Mouse (Mus musculus): Measurements from ENCODE around the gene Lamtor3. TPM values are rescaled to one million over a fixed set of nuclear protein-coding genes. Genes with fewer than 3 reads are reported as not detected.
A peak's percentile ranks its signal among the peaks of the same experiment; 100 is the strongest.

Gene Lamtor3
- total and polyA plus RNA-seq, 3 experiments = 77.5 to 88.3 TPM; not detected in 1

DNA sequence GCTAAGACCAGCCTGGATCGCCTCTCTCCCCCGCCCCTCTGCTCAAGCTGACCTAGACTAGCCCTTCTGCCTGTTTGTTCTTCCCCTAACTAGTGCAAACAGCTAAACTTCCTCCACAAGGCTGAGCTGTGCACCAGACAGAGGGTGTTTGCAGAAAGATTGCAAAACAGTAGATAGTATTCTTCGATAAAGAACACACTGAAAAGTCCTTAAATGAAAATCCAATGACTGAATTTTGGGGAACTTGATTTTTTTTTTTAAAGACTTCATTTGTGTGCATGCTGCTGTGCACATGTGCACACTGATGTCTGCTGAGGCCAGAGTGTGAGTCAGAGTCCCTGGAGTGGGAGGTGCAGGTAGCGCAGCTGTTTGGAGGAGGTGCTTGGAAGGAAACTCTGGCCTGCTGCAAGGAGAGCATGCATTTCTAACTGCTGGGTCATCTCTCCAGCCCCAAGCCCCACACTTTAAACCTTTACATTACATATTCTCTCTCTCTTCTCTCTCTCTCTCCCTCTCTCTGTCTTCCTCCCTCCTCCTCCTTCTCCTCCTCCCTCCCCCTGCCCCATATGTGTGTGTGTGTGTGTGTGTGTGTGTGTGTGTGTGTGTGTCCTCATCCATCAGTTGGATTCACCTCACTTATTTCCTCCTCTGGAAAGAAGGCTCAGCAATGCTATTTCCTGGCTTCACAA lies 34.1 kb downstream of the Lamtor3 start:
- DNase-seq (ENCODE audit: low read depth, low spot score) = peak; percentile 93
- TF ChIP-seq POLR2AphosphoS2 (IDR thresholded peaks at IDR 0.05; ENCODE audit: low read length) (peak; percentile 53; the same call in 1 of the 2 replicates), TAL1 (IDR thresholded peaks at IDR 0.05; ENCODE audit: low read length) (peak; percentile 37; the same call in 1 of the 2 replicates), SMC3 (IDR thresholded peaks at IDR 0.05; ENCODE audit: low read depth, low read length) (peak; percentile 13; the same call in 1 of the 2 replicates), TCF12 (IDR thresholded peaks at IDR 0.05; ENCODE audit: low read depth, low read length) (peak; percentile 70; the same call in 1 of the 2 replicates), RAD21 (IDR thresholded peaks at IDR 0.05; ENCODE audit: low read depth, low read length) (no peak; the same call in 1 of the 2 replicates), KAT2A (conservative IDR thresholded peaks at IDR 0.05; ENCODE audit: low read depth, low read length) (0 out of 2 replicates have a peak, but pooled peaks have one; percentile 30), MEF2A (IDR thresholded peaks at IDR 0.05; ENCODE audit: extremely low read depth, insufficient replicate concordance, low read depth, low read length, poor library complexity, severe bottlenecking) (no peak), NELFE (IDR thresholded peaks at IDR 0.05; ENCODE audit: low read depth, low read length) (no peak), HCFC1 (IDR thresholded peaks at IDR 0.05; ENCODE audit: low read depth, low read length) (peak; percentile 57; the same call in 1 of the 2 replicates), E2F4 (IDR thresholded peaks at IDR 0.05; ENCODE audit: borderline replicate concordance, low read depth, low read length) (no peak), CTCF (IDR thresholded peaks at IDR 0.05 in 2 of 3, conservative IDR thresholded peaks at IDR 0.05 in 1 of 3; ENCODE audit: control insufficient read depth in 1 of 3, insufficient read depth in 1 of 3, low read depth in 2 of 3, low read length in 3 of 3, poor library complexity in 1 of 3, severe bottlenecking in 1 of 3) (no peak), CHD2 (IDR thresholded peaks at IDR 0.05; ENCODE audit: low read length) (no peak; the same call in 1 of the 2 replicates), ZC3H11A (IDR thresholded peaks at IDR 0.05; ENCODE audit: low read depth, low read length) (no peak), SIN3A (IDR thresholded peaks at IDR 0.05; ENCODE audit: low read length) (peak; percentile 67), RCOR1 (IDR thresholded peaks at IDR 0.05; ENCODE audit: low read depth, low read length) (peak; percentile 85), GABPA (IDR thresholded peaks at IDR 0.05; ENCODE audit: low read depth, low read length) (no peak), JUND (IDR thresholded peaks at IDR 0.05; ENCODE audit: low read depth, low read length) (0 out of 2 replicates have a peak, but pooled peaks have one; percentile 73), USF2 (IDR thresholded peaks at IDR 0.05; ENCODE audit: borderline replicate concordance in 1 of 2, insufficient read depth in 1 of 2, low read depth in 1 of 2, low read length in 2 of 2) (no peak), USF1 (IDR thresholded peaks at IDR 0.05; ENCODE audit: low read depth, low read length) (peak; percentile 39; the same call in 1 of the 2 replicates), MAFK (IDR thresholded peaks at IDR 0.05; ENCODE audit: borderline replicate concordance, low read depth, low read length) (no peak), UBTF (IDR thresholded peaks at IDR 0.05; ENCODE audit: borderline replicate concordance, insufficient read depth, low read depth, low read length) (no peak), TBP (IDR thresholded peaks at IDR 0.05; ENCODE audit: low read depth, low read length) (peak; percentile 67; the same call in 1 of the 2 replicates), MYC (IDR thresholded peaks at IDR 0.05; ENCODE audit: low read depth, low read length) (peak; percentile 99), EP300 (IDR thresholded peaks at IDR 0.05; ENCODE audit: low read depth in 1 of 2, low read length in 2 of 2) (peak; percentile 79 to 88), MAZ (IDR thresholded peaks at IDR 0.05; ENCODE audit: low read depth, low read length) (no peak), ETS1 (IDR thresholded peaks at IDR 0.05; ENCODE audit: low read depth, low read length) (peak; percentile 99), POLR2A (IDR thresholded peaks at IDR 0.05; ENCODE audit: control insufficient read depth in 1 of 2, insufficient read depth in 1 of 2, low read depth in 1 of 2, low read length in 2 of 2, poor library complexity in 1 of 2) (no peak; a peak in 2 of 4 replicates), ELF1 (IDR thresholded peaks at IDR 0.05; ENCODE audit: low read depth, low read length) (no peak), GATA1 (IDR thresholded peaks at IDR 0.05; ENCODE audit: low read depth, low read length) (peak; percentile 87), MYB (IDR thresholded peaks at IDR 0.05; ENCODE audit: low read depth, low read length) (peak; percentile 58; the same call in 1 of the 2 replicates), ZNF384 (IDR thresholded peaks at IDR 0.05; ENCODE audit: low read depth, low read length) (peak; percentile 97), BHLHE40 (IDR thresholded peaks at IDR 0.05; ENCODE audit: borderline replicate concordance, low read depth, low read length) (peak; percentile 93; the same call in 1 of the 2 replicates), NRF1 (IDR thresholded peaks at IDR 0.05; ENCODE audit: insufficient read depth, low read depth, low read length, poor library complexity, severe bottlenecking) (0 out of 2 replicates have a peak, but pooled peaks have one; percentile 51), MAX (IDR thresholded peaks at IDR 0.05; ENCODE audit: low read length) (peak; percentile 96), CHD1 (IDR thresholded peaks at IDR 0.05; ENCODE audit: low read depth, low read length) (no peak)

More for the DNA sequence above, 34.1 kb downstream of the Lamtor3 start:
- peak overlapping the region; percentile 90 for H3K27ac ChIP-seq (ENCODE audit: control insufficient read depth, low read depth, low read length)
- no peaks in the 10 kb centered on the region for H3K27me3 ChIP-seq (ENCODE audit: control insufficient read depth in 1 of 2, insufficient read depth in 2 of 2, low read length in 2 of 2)
- peaks cover 41 to 82% of the 10 kb centered on the region in 2 experiments for H3K4me1 ChIP-seq (ENCODE audit: control insufficient read depth in 1 of 2, insufficient read depth in 2 of 2, low read length in 2 of 2)
- no peaks in the 10 kb centered on the region for H3K9me3 ChIP-seq (replicated peaks; ENCODE audit: insufficient read depth, low read length)
- no peak overlapping the region; a peak in 1 of 4 replicates for H3K4me3 ChIP-seq (ENCODE audit: control insufficient read depth in 1 of 2, insufficient read depth in 1 of 2, low read depth in 2 of 2, low read length in 2 of 2)
- peaks cover 4% of the 10 kb centered on the region for H3K79me2 ChIP-seq (ENCODE audit: control insufficient read depth, insufficient read depth, low read length, poor library complexity)
- H3K36me3 ChIP-seq (ENCODE audit: control insufficient read depth in 1 of 2, insufficient read depth in 2 of 2, low read length in 2 of 2) = peaks cover 3 to 85% of the 10 kb centered on the region in 2 experiments
- H3K9ac ChIP-seq (ENCODE audit: control insufficient read depth, low read depth, low read length, poor library complexity, severe bottlenecking) = peak overlapping the region; percentile 51
